ENCODE assay signal across 1 mouse cellular context in genomic region chr7:19663940-19664339, GRCm38 (mm10).
TF ChIP-seq lines count a peak whose summit lies in the region.

No protein-coding gene starts in this region.

TF ChIP-seq in CH12.LX, 34 proteins besides CTCF, POLR2A, EP300 and RAD21:
- TF ChIP-seq IRF4 (IDR thresholded peaks at IDR 0.05; ENCODE audit: low read depth, low read length) (no peak), CHD2 (IDR thresholded peaks at IDR 0.05; ENCODE audit: low read length) (no peak), ELF1 (IDR thresholded peaks at IDR 0.05; ENCODE audit: low read depth, low read length) (no peak), SIN3A (IDR thresholded peaks at IDR 0.05; ENCODE audit: low read length) (no peak), NRF1 (IDR thresholded peaks at IDR 0.05; ENCODE audit: low read depth, low read length) (no peak), SMC3 (IDR thresholded peaks at IDR 0.05; ENCODE audit: low read depth, low read length) (no peak), MAFK (IDR thresholded peaks at IDR 0.05; ENCODE audit: insufficient replicate concordance, low read length) (no peak), TCF12 (IDR thresholded peaks at IDR 0.05; ENCODE audit: low read depth, low read length) (no peak), UBTF (IDR thresholded peaks at IDR 0.05; ENCODE audit: low read depth, low read length) (no peak), TBP (conservative IDR thresholded peaks at IDR 0.05; ENCODE audit: low read depth, low read length) (no peak), NELFE (IDR thresholded peaks at IDR 0.05; ENCODE audit: low read depth, low read length) (no peak), ZNF384 (IDR thresholded peaks at IDR 0.05; ENCODE audit: low read depth, low read length) (no peak), MAZ (IDR thresholded peaks at IDR 0.05; ENCODE audit: low read depth, low read length) (no peak), GABPA (IDR thresholded peaks at IDR 0.05; ENCODE audit: insufficient replicate concordance, low read depth, low read length) (no peak), ZC3H11A (IDR thresholded peaks at IDR 0.05; ENCODE audit: low read depth, low read length) (no peak)
